Comparison of ENCODE assay signal across 21 mouse cellular contexts in the genomic region with DNA sequence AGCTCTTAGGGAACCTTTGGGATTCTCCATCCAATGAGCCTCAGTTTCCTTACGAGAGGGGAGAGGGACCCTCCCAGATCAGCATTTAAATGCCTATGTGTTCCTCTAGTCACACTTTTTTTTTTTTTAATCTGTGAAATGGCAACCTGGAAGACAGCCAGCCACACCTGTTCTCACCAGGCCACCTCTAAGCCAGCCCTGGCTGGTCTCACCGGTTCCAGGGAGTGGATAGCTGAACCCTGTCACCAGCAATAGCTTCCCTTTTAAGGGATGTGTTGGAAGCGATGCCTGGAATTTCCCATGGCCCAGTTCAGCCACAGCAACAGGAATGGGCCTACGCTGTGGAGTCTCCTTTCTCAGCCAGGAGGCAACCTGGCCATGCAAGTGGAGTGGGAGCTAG. TPM values are rescaled to one million over a fixed set of nuclear protein-coding genes. Genes with fewer than 3 reads are reported as not detected.
A peak's percentile ranks its signal among the peaks of the same experiment; 100 is the strongest.
DNase-seq lines count a peak whose midpoint lies in the region; ATAC-seq and TF ChIP-seq lines count a peak whose summit lies in the region.
"Had no signal": no experiment of that assay in that cellular context is flagged by ENCODE, and none has a peak within 500 bp of the region (broad histone marks: within the 10 kb centered on the region; RNA-seq: fewer than 3 reads in every experiment).

No protein-coding gene starts in this region.

- no peak overlapping the region for H3K27ac ChIP-seq in lung, embryonic 14.5 days (ENCODE audit: low read depth)
- peak overlapping the region; percentile 10; the same call in 1 of the 2 replicates for H3K27ac ChIP-seq in small intestine, adult 2 months (ENCODE audit: insufficient read depth, low read depth, low read length)
- no peak overlapping the region for H3K27ac ChIP-seq in forebrain, embryonic 12.5 days
- no peak overlapping the region for H3K27ac ChIP-seq in hindbrain, embryonic 10.5 days
- H3K27ac ChIP-seq: heart, adult 2 months; hindbrain, embryonic 13.5 days; kidney, postnatal 0 days; limb, embryonic 13.5 days; liver, embryonic 15.5 days had no signal

- peak overlapping the region; percentile 48 for H3K4me2 ChIP-seq in lung, embryonic 14.5 days
- no peak overlapping the region for H3K4me2 ChIP-seq in forebrain, embryonic 12.5 days
- H3K4me2 ChIP-seq: hindbrain, embryonic 13.5 days; limb, embryonic 13.5 days; liver, embryonic 15.5 days had no signal

- no peak overlapping the region for H3K9ac ChIP-seq in lung, embryonic 14.5 days
- H3K9ac ChIP-seq in forebrain, embryonic 12.5 days = no peak overlapping the region
- H3K9ac ChIP-seq: hindbrain, embryonic 13.5 days; limb, embryonic 13.5 days; liver, embryonic 15.5 days had no signal

- H3K36me3 ChIP-seq in lung, embryonic 14.5 days (ENCODE audit: insufficient read depth) = no peaks in the 10 kb centered on the region
- H3K36me3 ChIP-seq in small intestine, adult 2 months (ENCODE audit: control insufficient read depth, insufficient read depth, low read length) = no peaks in the 10 kb centered on the region
- no peaks in the 10 kb centered on the region for H3K36me3 ChIP-seq in forebrain, embryonic 12.5 days (replicated peaks)
- no peaks in the 10 kb centered on the region for H3K36me3 ChIP-seq in hindbrain, embryonic 10.5 days
- H3K36me3 ChIP-seq: hindbrain, embryonic 13.5 days; limb, embryonic 13.5 days; liver, embryonic 15.5 days had no signal

- peak; percentile 80 to 86 for DNase-seq in lung, adult 18-20 months
- no peak for DNase-seq in lung, postnatal 10 days
- peak; percentile 50 for DNase-seq in kidney, adult 9 months
- DNase-seq in lung, embryonic 14.5 days = peak; percentile 31
- DNase-seq in adrenal gland, postnatal 25 days = no peak
- DNase-seq in hindbrain, embryonic 10.5 days (ENCODE audit: low spot score) = no peak
- DNase-seq: gastrocnemius, postnatal 14 days; heart, adult 2 months; spleen, adult 18-20 months; thymus, postnatal 14 days had no signal

- H3K4me1 ChIP-seq in lung, embryonic 14.5 days (ENCODE audit: insufficient read depth) = peaks cover 6% of the 10 kb centered on the region
- H3K4me1 ChIP-seq in small intestine, adult 2 months (ENCODE audit: control insufficient read depth, insufficient read depth, insufficient read length, low read length) = peaks cover 42% of the 10 kb centered on the region
- no peaks in the 10 kb centered on the region for H3K4me1 ChIP-seq in forebrain, embryonic 12.5 days
- peaks cover 19% of the 10 kb centered on the region for H3K4me1 ChIP-seq in hindbrain, embryonic 10.5 days (replicated peaks)
- H3K4me1 ChIP-seq: hindbrain, embryonic 13.5 days; liver, embryonic 15.5 days had no signal

- no peak for TF ChIP-seq CTCF in lung, embryonic 14.5 days (IDR thresholded peaks at IDR 0.05; ENCODE audit: low read depth)
- no peak for TF ChIP-seq CTCF in small intestine, adult 2 months (IDR thresholded peaks at IDR 0.05; ENCODE audit: extremely low read depth, insufficient read length, insufficient replicate concordance, low read depth, low read length)

- H3K9me3 ChIP-seq in lung, embryonic 14.5 days (ENCODE audit: low read depth, low read length) = no peaks in the 10 kb centered on the region
- H3K9me3 ChIP-seq in forebrain, embryonic 12.5 days = no peaks in the 10 kb centered on the region
- no peaks in the 10 kb centered on the region for H3K9me3 ChIP-seq in hindbrain, embryonic 10.5 days
- H3K9me3 ChIP-seq: hindbrain, embryonic 13.5 days; limb, embryonic 13.5 days; liver, embryonic 15.5 days had no signal

- H3K27me3 ChIP-seq in lung, embryonic 14.5 days (ENCODE audit: insufficient read depth, low read length) = no peaks in the 10 kb centered on the region
- H3K27me3 ChIP-seq in small intestine, adult 2 months (ENCODE audit: control insufficient read depth, insufficient read depth, low read length) = no peaks in the 10 kb centered on the region
- H3K27me3 ChIP-seq in forebrain, embryonic 12.5 days = no peaks in the 10 kb centered on the region
- H3K27me3 ChIP-seq in hindbrain, embryonic 10.5 days (ENCODE audit: insufficient read depth, poor library complexity, severe bottlenecking) = no peaks in the 10 kb centered on the region
- H3K27me3 ChIP-seq: hindbrain, embryonic 13.5 days; limb, embryonic 13.5 days; liver, embryonic 15.5 days had no signal

- no peak overlapping the region for H3K4me3 ChIP-seq in lung, embryonic 14.5 days (ENCODE audit: low read depth, low read length)
- H3K4me3 ChIP-seq in small intestine, adult 2 months (ENCODE audit: low read depth, low read length) = no peak overlapping the region
- no peak overlapping the region for H3K4me3 ChIP-seq in forebrain, embryonic 12.5 days (replicated peaks)
- H3K4me3 ChIP-seq in hindbrain, embryonic 10.5 days = no peak overlapping the region
- H3K4me3 ChIP-seq: heart, adult 2 months; hindbrain, embryonic 13.5 days; limb, embryonic 13.5 days; liver, embryonic 15.5 days had no signal

- 68% methylated on average over 4 of the region's 4 CpGs for WGBS in lung, embryonic 14.5 days
- 32% methylated on average over 4 of the region's 4 CpGs for WGBS in small intestine, adult 2 months
- WGBS in forebrain, embryonic 12.5 days = 84% methylated on average over 4 of the region's 4 CpGs
- WGBS in hindbrain, embryonic 10.5 days = 79% methylated on average over 4 of the region's 4 CpGs

- ATAC-seq in lung, embryonic 14.5 days (ENCODE audit: insufficient read depth) = no peak
- ATAC-seq in forebrain, embryonic 12.5 days (ENCODE audit: low FRiP score) = no peak

- no peak for TF ChIP-seq POLR2A in small intestine, adult 2 months (IDR thresholded peaks at IDR 0.05; ENCODE audit: low read depth, low read length)

RNA-seq across cellular contexts. Expression of gene 2310007B03Rik, which starts 3.2 kb away (rescaled TPM):
- 9.5 TPM in 2 replicates for polyA plus RNA-seq in lung, embryonic 14.5 days (2014; fragmentation: Nextera tagmentation; extraction: Ambion mirVana)
- polyA plus RNA-seq in small intestine, adult 2 months (2012; rRNA removed) = 3.0 and 13.5 TPM in 2 replicates
- polyA plus RNA-seq in forebrain, embryonic 12.5 days (2016; fragmentation: Nextera tagmentation; extraction: Ambion mirVana) = 0.13 and 0.27 TPM in 2 replicates
- total RNA-seq in adrenal gland, postnatal 25 days (2021) = not detected in 2 replicates
- polyA plus RNA-seq in hindbrain, embryonic 10.5 days (2016; fragmentation: Nextera tagmentation; extraction: Ambion mirVana) = 0.78 and 1.1 TPM in 2 replicates
- total RNA-seq: gastrocnemius, postnatal 14 days; heart, adult 2 months; layer of hippocampus, postnatal 10 days; left cerebral cortex, postnatal 10 days had no signal

RNA-seq across cellular contexts. Expression of gene Crocc2, which starts 11.0 kb away (rescaled TPM):
- 2.8 and 3.7 TPM in 2 replicates for polyA plus RNA-seq in lung, embryonic 14.5 days (2014; fragmentation: Nextera tagmentation; extraction: Ambion mirVana)
- 0.08 TPM in 1 of 2 replicates, not detected in the other for polyA plus RNA-seq in small intestine, adult 2 months (2012; rRNA removed)
- polyA plus RNA-seq in forebrain, embryonic 12.5 days (2016; fragmentation: Nextera tagmentation; extraction: Ambion mirVana) = 0.10 and 0.14 TPM in 2 replicates
- 0.03 TPM in 1 of 2 replicates, not detected in the other for total RNA-seq in adrenal gland, postnatal 25 days (2021)
- polyA plus RNA-seq in hindbrain, embryonic 10.5 days (2016; fragmentation: Nextera tagmentation; extraction: Ambion mirVana) = 0.07 and 0.30 TPM in 2 replicates
- total RNA-seq: gastrocnemius, postnatal 14 days had no signal
- polyA plus RNA-seq: liver, embryonic 15.5 days had no signal

RNA-seq across cellular contexts. Expression of gene Agxt, which starts 22.5 kb away (rescaled TPM):
- 0.27 TPM in 1 of 2 replicates, not detected in the other for polyA plus RNA-seq in lung, embryonic 14.5 days (2014; fragmentation: Nextera tagmentation; extraction: Ambion mirVana)
- polyA plus RNA-seq in small intestine, adult 2 months (2012; rRNA removed) = 0.14 and 0.58 TPM in 2 replicates
- polyA plus RNA-seq in forebrain, embryonic 12.5 days (2016; fragmentation: Nextera tagmentation; extraction: Ambion mirVana) = not detected in 2 replicates
- total RNA-seq in adrenal gland, postnatal 25 days (2021) = 3.6 TPM in 1 of 2 replicates, not detected in the other
- not detected in 2 replicates for polyA plus RNA-seq in hindbrain, embryonic 10.5 days (2016; fragmentation: Nextera tagmentation; extraction: Ambion mirVana)
- total RNA-seq: gastrocnemius, postnatal 14 days; heart, adult 2 months; layer of hippocampus, postnatal 10 days; left cerebral cortex, postnatal 10 days had no signal
- polyA plus RNA-seq: heart, adult 2 months; heart, embryonic 16.5 days; hindbrain, embryonic 13.5 days; limb, embryonic 13.5 days; neural tube, embryonic 11.5 days; stomach, embryonic 14.5 days had no signal

RNA-seq across cellular contexts. Expression of gene Kif1a, which starts 55.8 kb away (rescaled TPM):
- polyA plus RNA-seq in lung, embryonic 14.5 days (2014; fragmentation: Nextera tagmentation; extraction: Ambion mirVana) = 8.6 and 11.2 TPM in 2 replicates
- polyA plus RNA-seq in small intestine, adult 2 months (2012; rRNA removed) = 1.3 and 2.0 TPM in 2 replicates
- polyA plus RNA-seq in forebrain, embryonic 12.5 days (2016; fragmentation: Nextera tagmentation; extraction: Ambion mirVana) = 129 and 140 TPM in 2 replicates
- 15.6 and 26.0 TPM in 2 replicates for total RNA-seq in adrenal gland, postnatal 25 days (2021)
- polyA plus RNA-seq in hindbrain, embryonic 10.5 days (2016; fragmentation: Nextera tagmentation; extraction: Ambion mirVana) = 48.2 and 79.0 TPM in 2 replicates

Comparison
In these comparisons a context has a peak if more than half of its experiments do, and no peak if none do; other contexts are left out.
1. DNase-seq: peak in lung, adult 18-20 months (2 of 2), kidney, adult 9 months (single experiment) and lung, embryonic 14.5 days (single experiment); none in lung, postnatal 10 days (single experiment), adrenal gland, postnatal 25 days (single experiment) and hindbrain, embryonic 10.5 days (single experiment).